In the genomic region with DNA sequence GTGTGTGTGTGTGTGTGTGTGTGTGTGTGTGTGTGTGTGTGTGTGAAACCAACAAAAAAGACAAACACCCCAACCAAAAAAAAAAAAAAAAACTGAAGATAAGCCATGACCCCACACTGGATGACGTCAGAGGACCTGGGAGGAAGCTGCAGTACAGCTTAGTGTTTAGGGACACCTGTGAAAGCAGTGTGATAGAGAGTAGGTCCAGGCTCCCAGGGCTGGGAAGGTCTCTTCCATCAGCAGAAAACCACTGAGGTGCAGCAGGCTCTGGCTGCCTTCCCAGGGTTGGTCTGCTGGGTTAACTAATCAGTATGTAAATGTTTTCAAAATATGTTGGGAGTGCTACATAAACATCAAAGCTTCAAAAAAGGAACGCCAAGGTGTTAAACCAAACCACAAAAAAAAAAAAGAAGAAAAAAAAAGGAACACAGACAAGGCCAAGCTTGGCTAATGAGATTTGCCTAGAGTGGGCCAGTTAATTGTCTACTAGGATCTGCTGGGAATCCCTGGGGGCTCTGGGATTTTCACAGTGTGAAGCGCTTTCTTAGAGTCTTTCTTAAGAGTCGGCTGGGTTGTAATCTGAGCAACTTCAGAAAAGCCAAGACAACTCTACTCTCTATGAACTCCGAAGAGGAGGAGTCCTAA, we compare ENCODE assay signal across 10 mouse cellular contexts. TPM values are rescaled to one million over a fixed set of nuclear protein-coding genes. Genes with fewer than 3 reads are reported as not detected.
DNase-seq lines count a peak whose midpoint lies in the region; ATAC-seq lines count a peak whose summit lies in the region.
"Had no signal": no experiment of that assay in that cellular context is flagged by ENCODE, and none has a peak within 500 bp of the region (broad histone marks: within the 10 kb centered on the region; RNA-seq: fewer than 3 reads in every experiment).

No protein-coding gene starts in this region.

- no peaks in the 10 kb centered on the region for H3K27me3 ChIP-seq in neural tube, embryonic 13.5 days
- no peaks in the 10 kb centered on the region for H3K27me3 ChIP-seq in embryonic facial prominence, embryonic 15.5 days
- peaks cover 2% of the 10 kb centered on the region for H3K27me3 ChIP-seq in liver, embryonic 12.5 days (replicated peaks)

- H3K9ac ChIP-seq in neural tube, embryonic 13.5 days, result no peak overlapping the region
- H3K9ac ChIP-seq in embryonic facial prominence, embryonic 15.5 days, result no peak overlapping the region
- H3K9ac ChIP-seq in liver, embryonic 12.5 days, result no peak overlapping the region
- H3K9ac ChIP-seq: liver, postnatal 0 days had no signal

- peaks cover 88% of the 10 kb centered on the region for H3K4me1 ChIP-seq in neural tube, embryonic 13.5 days (replicated peaks)
- H3K4me1 ChIP-seq in embryonic facial prominence, embryonic 15.5 days, result peaks cover 44% of the 10 kb centered on the region
- peaks cover 13% of the 10 kb centered on the region for H3K4me1 ChIP-seq in liver, embryonic 12.5 days

- no peak for DNase-seq in neural tube, embryonic 10.5 days (ENCODE audit: extremely low spot score, low spot score)
- DNase-seq in kidney, postnatal 14 days, result peak; percentile 75
- peak; percentile 50 for DNase-seq in thymus, postnatal 4 days
- DNase-seq in Muller cell, postnatal 12 days (ENCODE audit: inconsistent ontology term), result no peak
- DNase-seq: layer of hippocampus, postnatal 36 days; liver, postnatal 0 days had no signal

- H3K9me3 ChIP-seq in neural tube, embryonic 13.5 days, result no peaks in the 10 kb centered on the region
- no peaks in the 10 kb centered on the region for H3K9me3 ChIP-seq in embryonic facial prominence, embryonic 15.5 days (replicated peaks)
- no peaks in the 10 kb centered on the region for H3K9me3 ChIP-seq in liver, embryonic 12.5 days (replicated peaks)

- no peaks in the 10 kb centered on the region for H3K36me3 ChIP-seq in neural tube, embryonic 13.5 days
- H3K36me3 ChIP-seq in embryonic facial prominence, embryonic 15.5 days, result no peaks in the 10 kb centered on the region
- H3K36me3 ChIP-seq in liver, embryonic 12.5 days, result peaks cover 10% of the 10 kb centered on the region; the same call in 1 of the 2 replicates

- 24% methylated on average over 5 of the region's 5 CpGs for WGBS in neural tube, embryonic 13.5 days
- WGBS in embryonic facial prominence, embryonic 15.5 days, result 27% methylated on average over 5 of the region's 5 CpGs
- 47% methylated on average over 5 of the region's 5 CpGs for WGBS in liver, embryonic 12.5 days (ENCODE audit: insufficient replicate concordance)

- H3K27ac ChIP-seq in neural tube, embryonic 13.5 days (replicated peaks), result peak overlapping the region; percentile 52; the same call in 1 of the 2 replicates
- H3K27ac ChIP-seq in embryonic facial prominence, embryonic 15.5 days (replicated peaks), result peak overlapping the region; percentile 31; the same call in 1 of the 2 replicates
- no peak overlapping the region for H3K27ac ChIP-seq in liver, embryonic 12.5 days

- no peak overlapping the region for H3K4me3 ChIP-seq in neural tube, embryonic 13.5 days
- no peak overlapping the region for H3K4me3 ChIP-seq in embryonic facial prominence, embryonic 15.5 days (replicated peaks)
- H3K4me3 ChIP-seq in liver, embryonic 12.5 days, result no peak overlapping the region

- no peak overlapping the region for H3K4me2 ChIP-seq in neural tube, embryonic 13.5 days
- H3K4me2 ChIP-seq in embryonic facial prominence, embryonic 15.5 days (replicated peaks), result no peak overlapping the region
- H3K4me2 ChIP-seq in liver, embryonic 12.5 days, result no peak overlapping the region

- ATAC-seq in neural tube, embryonic 13.5 days (ENCODE audit: low read depth), result no peak
- no peak for ATAC-seq in embryonic facial prominence, embryonic 15.5 days (ENCODE audit: insufficient number of reproducible peaks, low FRiP score, low TSS enrichment, low read depth)
- ATAC-seq in liver, embryonic 12.5 days, result no peak
- ATAC-seq: liver, postnatal 0 days had no signal

RNA-seq across cellular contexts. Expression of gene Nin, which starts 8.6 kb away (rescaled TPM):
- 11.5 and 12.1 TPM in 2 replicates for polyA plus RNA-seq in neural tube, embryonic 13.5 days (2015; fragmentation: Nextera tagmentation; extraction: Ambion mirVana)
- 13.9 and 14.8 TPM in 2 replicates for polyA plus RNA-seq in embryonic facial prominence, embryonic 15.5 days (2015; fragmentation: Nextera tagmentation; extraction: Ambion mirVana)
- 4.0 and 4.4 TPM in 2 replicates for polyA plus RNA-seq in liver, embryonic 12.5 days (2016; fragmentation: Nextera tagmentation; extraction: Ambion mirVana)

RNA-seq across cellular contexts. Expression of gene Abhd12b, which starts 49.0 kb away (rescaled TPM):
- polyA plus RNA-seq in neural tube, embryonic 13.5 days (2015; fragmentation: Nextera tagmentation; extraction: Ambion mirVana), result 0.13 TPM in 1 of 2 replicates, not detected in the other
- polyA plus RNA-seq in embryonic facial prominence, embryonic 15.5 days (2015; fragmentation: Nextera tagmentation; extraction: Ambion mirVana), result 1.00 and 1.1 TPM in 2 replicates
- not detected in 2 replicates for polyA plus RNA-seq in liver, embryonic 12.5 days (2016; fragmentation: Nextera tagmentation; extraction: Ambion mirVana)
- polyA plus RNA-seq: embryonic facial prominence, embryonic 11.5 days; liver, postnatal 0 days had no signal

Comparison
In these comparisons a context has a peak if more than half of its experiments do, and no peak if none do; other contexts are left out.
1. DNase-seq: peak in kidney, postnatal 14 days (single experiment) and thymus, postnatal 4 days (single experiment); none in neural tube, embryonic 10.5 days (single experiment) and Muller cell, postnatal 12 days (single experiment).